Mouse (Mus musculus) hindbrain, embryonic 16.5 days (tissue): ENCODE results near the gene Pnrc2. TPM values are rescaled to one million over a fixed set of nuclear protein-coding genes. Genes with fewer than 3 reads are reported as not detected.

Experiments used
- ATAC-seq: fragments of 200-750 bp; cut with Nextera tagmentation; 2 replicates; pipeline ENCODE4 v1.8.0; 2017; ENCODE audit warnings: moderate TSS enrichment, moderate library complexity
- H3K27ac ChIP-seq: fragments of 300-500 bp; sonication (generic); 2 replicates; pipeline ENCODE4 v1.5.1; 2014; ENCODE audit warnings: low read depth, mild to moderate bottlenecking, control low read depth, low read length, moderate library complexity
- H3K27me3 ChIP-seq: fragments of 300-500 bp; sonication (generic); replicated peaks from 2 replicates; pipeline ENCODE4 v1.6.1; 2014; ENCODE audit warnings: low read length; ENCODE audit not compliant: control insufficient read depth, insufficient read depth
- H3K36me3 ChIP-seq: fragments of 300-500 bp; sonication (generic); 2 replicates; pipeline ENCODE4 v1.6.1; 2014; ENCODE audit warnings: mild to moderate bottlenecking, low read length, moderate library complexity, mixed read lengths; ENCODE audit not compliant: control insufficient read depth, insufficient read depth
- H3K4me1 ChIP-seq: fragments of 300-500 bp; sonication (generic); 2 replicates; pipeline ENCODE4 v1.6.1; 2014; ENCODE audit warnings: low read depth, low read length; ENCODE audit not compliant: control insufficient read depth, insufficient read depth
- H3K4me2 ChIP-seq: fragments of 300-500 bp; sonication (generic); 2 replicates; pipeline ENCODE4 v1.6.1; 2014; ENCODE audit warnings: mild to moderate bottlenecking, low read length, control low read depth, moderate library complexity
- H3K4me3 ChIP-seq: fragments of 300-500 bp; sonication (generic); 2 replicates; pipeline ENCODE4 v1.5.1; 2014; ENCODE audit warnings: mild to moderate bottlenecking, low read length, control low read depth, moderate library complexity
- H3K9ac ChIP-seq: fragments of 300-500 bp; sonication (generic); 2 replicates; pipeline ENCODE4 v1.6.1; 2014; ENCODE audit warnings: low read depth, mild to moderate bottlenecking, control low read depth, low read length, moderate library complexity
- H3K9me3 ChIP-seq: fragments of 300-500 bp; sonication (generic); 2 replicates; pipeline ENCODE4 v1.6.1; 2014; ENCODE audit warnings: mild to moderate bottlenecking, low read length, moderate library complexity; ENCODE audit not compliant: control insufficient read depth
- WGBS: fragments of 180-500 bp; shearing (Covaris S2); extraction: QIAGEN DNeasy Blood & Tissue Kit; methylation state at CpG from one replicate; pipeline ENCODE4 v1.1.7; 2014; 5-methylcytosine and 5-hydroxymethylcytosine counted together
- polyA plus RNA-seq: library from polyadenylated mRNA; unstranded; fragments of >200 nt; fragmentation: Nextera tagmentation; extraction: Ambion mirVana; gene quantifications from 2 replicates; pipeline ENCODE4 v1.2.1, GENCODE M21; 2015

Pnrc2 gene
- polyA plus RNA-seq, 1 experiment from 2014 or later = 103 TPM

DNA sequence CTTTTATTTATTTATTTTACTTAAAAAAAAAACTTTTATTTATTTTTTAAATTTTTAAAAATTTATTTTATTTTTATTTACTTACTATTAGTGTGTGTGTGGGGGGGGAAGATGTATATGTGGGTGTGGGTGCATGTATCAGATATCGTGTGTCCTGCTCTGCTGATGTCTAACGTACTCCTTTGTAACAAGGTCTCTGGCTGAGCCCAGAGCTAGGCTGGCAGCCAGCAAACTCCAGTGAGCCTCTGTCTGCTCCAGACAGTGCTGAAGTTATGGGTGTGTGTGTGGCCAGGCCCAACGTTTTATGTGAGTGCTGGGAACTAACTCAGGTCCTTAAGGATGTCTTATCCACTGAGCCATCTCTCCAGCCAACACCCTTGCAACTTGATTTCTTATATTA, 38.5 kb upstream of the Pnrc2 start:
- ATAC-seq = no peak

DNA sequence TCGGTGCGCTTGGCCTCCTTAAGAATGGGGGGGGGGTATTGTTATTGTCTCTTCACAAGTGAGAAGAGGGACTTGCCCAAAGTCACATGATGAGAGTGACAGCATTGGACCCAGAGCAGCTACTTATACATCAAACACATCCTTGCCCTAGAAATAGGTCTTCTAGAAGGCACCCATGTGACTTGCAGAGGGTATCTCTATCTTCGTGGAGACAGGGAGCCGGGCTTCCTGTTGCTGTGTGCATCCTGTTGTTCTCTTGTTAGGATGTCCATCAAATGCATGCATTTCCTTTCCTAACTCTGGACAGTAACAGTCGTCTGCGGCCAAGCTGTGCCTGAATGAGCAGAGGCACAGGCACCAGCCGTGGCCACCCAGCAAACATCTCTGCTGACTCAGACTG, 37.9 kb upstream of the Pnrc2 start:
- no peak overlapping the region for H3K4me2 ChIP-seq
- no peak overlapping the region for H3K9ac ChIP-seq
- no peaks in the 10 kb centered on the region for H3K27me3 ChIP-seq
- H3K36me3 ChIP-seq = no peaks in the 10 kb centered on the region
- ATAC-seq = no peak
- no peaks in the 10 kb centered on the region for H3K4me1 ChIP-seq
- no peak overlapping the region for H3K27ac ChIP-seq
- no peak overlapping the region for H3K4me3 ChIP-seq
- H3K9me3 ChIP-seq = no peaks in the 10 kb centered on the region
- 70% methylated on average over 7 of the region's 7 CpGs for WGBS

More for the DNA sequence above, 38.5 kb upstream of the Pnrc2 start:
- Histone ChIP-seq H3K4me3 (no peak overlapping the region), H3K9me3 (no peaks in the 10 kb centered on the region), H3K36me3 (no peaks in the 10 kb centered on the region), H3K4me1 (no peaks in the 10 kb centered on the region), H3K9ac (no peak overlapping the region), H3K4me2 (no peak overlapping the region), H3K27me3 (no peaks in the 10 kb centered on the region), H3K27ac (no peak overlapping the region)
- 40% methylated on average over 3 of the region's 3 CpGs for WGBS

DNA sequence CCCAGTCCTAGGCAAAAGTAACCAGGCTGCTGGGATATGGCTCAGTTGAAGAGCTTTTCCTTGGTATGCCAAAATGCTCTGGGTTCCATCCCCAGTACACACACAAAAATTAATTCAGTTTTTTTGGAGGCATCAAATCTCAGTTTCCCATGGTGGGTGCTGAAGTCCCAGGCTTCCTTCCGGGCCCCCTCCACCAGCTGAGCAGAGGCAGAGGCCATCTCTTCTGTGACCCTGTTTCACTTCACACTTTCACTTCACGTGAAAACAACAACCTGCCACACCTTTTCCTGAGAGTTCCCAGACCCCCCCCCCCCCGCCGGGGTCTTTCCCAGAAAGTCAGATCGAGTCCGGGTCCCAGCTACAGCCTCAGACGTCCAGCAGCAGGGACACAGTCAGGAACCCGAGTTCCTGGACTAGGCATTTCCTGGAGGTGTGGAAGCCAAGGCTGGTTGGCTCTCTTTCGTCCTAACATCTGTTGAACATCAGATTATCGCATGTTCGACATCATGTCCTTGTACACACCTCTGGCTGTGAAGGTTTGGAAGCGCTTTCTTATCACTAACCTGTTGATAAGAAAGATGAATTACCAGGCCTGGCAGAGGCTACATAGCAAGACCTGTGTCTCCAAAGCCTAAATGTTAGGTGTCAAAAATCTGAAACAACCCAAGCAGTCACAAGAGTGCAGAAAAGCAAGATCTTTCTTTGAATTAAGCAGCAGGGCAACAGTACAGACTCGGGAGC, 35.8 kb upstream of the Pnrc2 start:
- no peaks in the 10 kb centered on the region for H3K36me3 ChIP-seq
- 78% methylated on average over 13 of the region's 13 CpGs for WGBS
- ATAC-seq = no peak
- H3K9me3 ChIP-seq = no peaks in the 10 kb centered on the region
- no peak overlapping the region for H3K4me2 ChIP-seq
- no peak overlapping the region for H3K27ac ChIP-seq
- H3K9ac ChIP-seq = no peak overlapping the region
- no peaks in the 10 kb centered on the region for H3K4me1 ChIP-seq
- no peaks in the 10 kb centered on the region for H3K27me3 ChIP-seq
- H3K4me3 ChIP-seq = no peak overlapping the region

DNA sequence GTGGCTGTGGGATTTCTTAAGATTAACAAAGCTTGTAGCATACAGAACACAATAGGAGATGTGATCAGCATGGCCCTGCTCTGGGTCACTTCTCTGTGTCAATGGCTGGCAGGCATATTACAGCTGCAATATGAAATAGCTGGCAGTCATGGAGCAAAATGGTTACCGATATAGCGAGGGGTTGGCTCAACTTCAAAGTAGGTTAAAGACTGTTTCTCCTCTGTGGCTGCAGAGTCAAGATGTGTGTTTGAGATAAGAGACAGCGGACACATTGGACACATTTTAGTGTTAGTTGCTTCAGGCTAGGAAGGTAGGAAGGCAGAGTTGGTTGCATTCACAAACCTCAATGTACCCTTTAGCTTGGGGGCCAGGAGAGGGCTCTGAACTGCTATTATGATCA, 33.0 kb upstream of the Pnrc2 start:
- H3K36me3 ChIP-seq = no peaks in the 10 kb centered on the region
- H3K4me1 ChIP-seq = no peaks in the 10 kb centered on the region
- no peak overlapping the region for H3K4me3 ChIP-seq
- no peaks in the 10 kb centered on the region for H3K27me3 ChIP-seq
- no peak overlapping the region for H3K9ac ChIP-seq
- H3K4me2 ChIP-seq = no peak overlapping the region
- 89% methylated on average over 3 of the region's 3 CpGs for WGBS
- ATAC-seq = no peak
- no peak overlapping the region for H3K27ac ChIP-seq
- H3K9me3 ChIP-seq = no peaks in the 10 kb centered on the region

DNA sequence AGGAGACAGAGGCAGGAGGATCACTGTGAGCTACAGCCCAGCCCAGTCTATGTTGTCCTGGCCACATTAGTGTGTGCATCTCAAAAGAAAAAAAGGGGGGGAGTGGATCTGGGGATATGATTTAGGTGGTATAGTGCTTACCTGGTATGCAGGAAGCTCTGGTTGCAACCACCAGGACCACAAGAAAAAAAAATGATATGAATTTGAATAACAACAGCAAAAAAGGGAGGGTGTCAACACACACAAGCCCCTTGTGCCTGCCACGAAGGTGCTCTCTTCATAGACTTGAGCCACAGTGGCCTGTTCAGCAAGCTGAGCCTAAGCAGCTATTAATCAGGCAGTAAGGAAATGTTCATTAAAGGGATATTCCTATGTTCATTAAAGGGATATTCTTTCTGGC, 31.2 kb upstream of the Pnrc2 start:
- no peak overlapping the region for H3K9ac ChIP-seq
- 47% methylated on average over 1 of the region's 1 CpGs for WGBS
- ATAC-seq = no peak
- H3K4me2 ChIP-seq = no peak overlapping the region
- no peaks in the 10 kb centered on the region for H3K27me3 ChIP-seq
- H3K27ac ChIP-seq = no peak overlapping the region
- H3K36me3 ChIP-seq = no peaks in the 10 kb centered on the region
- no peaks in the 10 kb centered on the region for H3K4me1 ChIP-seq
- no peaks in the 10 kb centered on the region for H3K9me3 ChIP-seq
- H3K4me3 ChIP-seq = no peak overlapping the region

DNA sequence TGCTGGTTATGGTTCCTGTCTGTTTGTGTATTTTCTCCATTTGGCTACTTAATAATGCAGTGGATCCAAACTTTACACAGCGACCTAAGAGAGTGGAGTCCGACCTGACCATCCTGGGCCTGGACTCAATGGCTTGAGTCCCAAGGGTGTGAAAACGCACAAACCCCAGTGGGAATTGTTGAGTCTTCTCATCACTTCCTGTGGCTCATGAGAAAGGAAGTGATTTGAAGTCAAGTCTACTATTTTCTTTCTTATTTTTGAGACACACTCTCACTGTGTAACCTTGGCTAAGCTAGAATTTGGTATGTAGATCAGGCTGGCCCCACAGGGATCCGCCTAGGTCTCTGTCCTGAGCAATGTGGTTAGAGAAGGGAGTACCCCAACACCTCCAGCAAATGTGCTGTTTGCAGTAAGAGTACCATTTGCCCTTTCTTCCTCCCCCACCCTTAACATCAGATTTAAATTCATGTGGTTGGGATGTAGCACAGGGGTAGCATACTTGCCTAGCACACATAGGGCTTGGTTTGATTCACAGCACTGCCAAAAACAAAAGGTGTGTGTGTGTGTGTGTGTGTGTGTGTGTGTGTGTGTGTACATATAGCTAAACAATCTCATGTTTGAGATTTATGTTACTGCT, 29.1 kb upstream of the Pnrc2 start:
- no peak overlapping the region for H3K9ac ChIP-seq
- no peaks in the 10 kb centered on the region for H3K27me3 ChIP-seq
- no peak overlapping the region for H3K4me3 ChIP-seq
- no peaks in the 10 kb centered on the region for H3K36me3 ChIP-seq
- H3K27ac ChIP-seq = no peak overlapping the region
- H3K4me2 ChIP-seq = no peak overlapping the region
- 91% methylated on average over 4 of the region's 4 CpGs for WGBS
- ATAC-seq = no peak
- no peaks in the 10 kb centered on the region for H3K4me1 ChIP-seq
- H3K9me3 ChIP-seq = no peaks in the 10 kb centered on the region

DNA sequence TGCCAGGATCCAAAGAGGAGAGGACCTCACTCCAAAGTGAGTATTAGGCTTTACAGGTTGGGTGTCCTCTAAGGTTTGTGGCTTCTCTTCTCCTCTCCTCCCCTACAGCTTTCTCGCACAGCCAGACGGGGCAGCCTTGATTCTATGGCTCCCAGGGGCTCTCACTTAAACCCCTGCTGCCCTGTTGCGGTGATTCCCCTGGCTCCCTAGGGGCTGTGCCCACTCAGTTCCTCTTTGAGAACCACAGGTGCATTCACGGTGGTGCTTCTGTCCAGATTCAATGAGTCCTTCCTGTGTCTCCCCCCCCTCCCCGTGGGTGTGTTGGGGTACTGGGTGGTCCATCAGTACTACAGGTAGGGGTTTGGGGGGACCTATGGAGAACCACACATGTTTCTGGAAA, 26.4 kb upstream of the Pnrc2 start:
- H3K4me3 ChIP-seq = no peak overlapping the region
- H3K36me3 ChIP-seq = no peaks in the 10 kb centered on the region
- H3K27ac ChIP-seq = no peak overlapping the region
- WGBS = 81% methylated on average over 5 of the region's 5 CpGs
- no peaks in the 10 kb centered on the region for H3K27me3 ChIP-seq
- no peak overlapping the region for H3K4me2 ChIP-seq
- no peaks in the 10 kb centered on the region for H3K9me3 ChIP-seq
- no peak for ATAC-seq
- no peaks in the 10 kb centered on the region for H3K4me1 ChIP-seq
- no peak overlapping the region for H3K9ac ChIP-seq

DNA sequence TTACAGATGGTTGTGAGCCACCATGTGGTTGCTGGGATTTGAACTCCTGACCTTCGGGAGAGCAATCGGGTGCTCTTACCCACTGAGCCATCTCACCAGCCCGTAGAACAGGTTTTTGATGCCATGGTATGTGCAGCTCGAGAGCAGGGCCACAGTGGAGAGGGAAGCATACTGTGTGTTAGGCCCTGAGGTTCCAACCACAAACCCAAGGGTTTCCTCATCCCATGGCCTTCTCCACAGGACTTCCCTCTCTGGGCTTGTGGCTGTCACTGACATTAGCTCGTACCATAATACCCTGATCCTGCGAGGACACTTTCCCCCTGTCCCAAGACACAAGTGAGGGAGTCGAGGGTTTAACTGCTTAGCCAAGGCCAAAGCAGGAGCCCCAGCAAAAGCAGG, 25.4 kb upstream of the Pnrc2 start:
- WGBS = 88% methylated on average over 7 of the region's 7 CpGs

DNA sequence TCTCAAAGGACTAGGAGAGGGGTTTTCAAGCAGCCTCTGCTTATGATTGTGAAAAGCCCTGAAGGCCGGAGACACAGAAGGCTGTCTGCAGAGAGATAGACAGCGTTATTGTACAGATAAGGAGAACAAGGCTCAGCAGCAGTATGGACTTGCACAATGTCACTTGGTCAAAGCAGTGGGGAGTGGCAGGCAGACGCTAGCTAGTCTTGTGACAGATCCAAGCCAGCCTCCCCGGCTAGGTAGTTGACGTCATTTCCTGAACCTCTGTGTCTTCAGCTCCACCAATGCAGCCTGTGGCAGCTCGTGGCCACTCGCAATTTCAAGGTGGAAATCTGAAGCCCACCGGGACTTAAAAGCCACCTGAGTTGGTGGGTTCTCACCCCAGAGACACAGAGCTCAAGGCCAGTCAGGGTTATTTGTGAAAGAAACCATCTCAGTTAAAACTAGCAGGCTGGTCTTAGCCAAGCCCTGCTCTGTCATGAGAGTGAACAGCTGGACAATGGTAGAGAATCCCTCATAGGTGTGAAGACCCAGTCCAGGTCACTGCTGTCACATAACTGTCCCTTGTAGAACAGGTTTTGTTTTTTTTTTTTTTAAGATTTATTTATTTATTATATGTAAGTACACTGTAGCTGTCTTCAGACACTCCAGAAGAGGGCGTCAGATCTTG, 24.9 kb upstream of the Pnrc2 start:
- Histone ChIP-seq H3K9me3 (no peaks in the 10 kb centered on the region), H3K4me2 (no peak overlapping the region), H3K27me3 (no peaks in the 10 kb centered on the region), H3K27ac (no peak overlapping the region), H3K36me3 (no peaks in the 10 kb centered on the region), H3K9ac (no peak overlapping the region), H3K4me3 (no peak overlapping the region), H3K4me1 (no peaks in the 10 kb centered on the region)
- no peak for ATAC-seq
- WGBS = 81% methylated on average over 8 of the region's 9 CpGs

More for the DNA sequence above, 25.4 kb upstream of the Pnrc2 start:
- no peaks in the 10 kb centered on the region for H3K9me3 ChIP-seq
- H3K9ac ChIP-seq = no peak overlapping the region
- no peak overlapping the region for H3K4me3 ChIP-seq
- H3K27ac ChIP-seq = no peak overlapping the region
- H3K4me1 ChIP-seq = no peaks in the 10 kb centered on the region
- ATAC-seq = no peak
- no peaks in the 10 kb centered on the region for H3K27me3 ChIP-seq
- no peak overlapping the region for H3K4me2 ChIP-seq
- no peaks in the 10 kb centered on the region for H3K36me3 ChIP-seq
